Mouse (Mus musculus) neural tube, embryonic 11.5 days (tissue): ENCODE measurements around the gene Shd. TPM values are rescaled to one million over a fixed set of nuclear protein-coding genes. Genes with fewer than 3 reads are reported as not detected.

ENCODE experiments used
- ATAC-seq: fragments of 200-750 bp; cut with Nextera tagmentation; 2 replicates; pipeline ENCODE4 v1.8.0; 2017; ENCODE audit warnings: moderate number of reproducible peaks, mild to moderate bottlenecking, moderate TSS enrichment, moderate library complexity; ENCODE audit not compliant: insufficient read depth, low FRiP score, low TSS enrichment
- DNase-seq: peaks from one replicate; pipeline ENCODE4 v3.0.0-alpha.2; 2015; ENCODE audit warnings: low spot score
- H3K27ac ChIP-seq: fragments of 300-500 bp; sonication (generic); 2 replicates; pipeline ENCODE4 v1.5.1; 2014; ENCODE audit warnings: low read depth, mild to moderate bottlenecking, low read length
- H3K27me3 ChIP-seq: fragments of 300-500 bp; sonication (generic); 2 replicates; pipeline ENCODE4 v1.6.1; 2014; ENCODE audit warnings: mild to moderate bottlenecking, low read length, mixed read lengths; ENCODE audit not compliant: control insufficient read depth, insufficient read depth
- H3K36me3 ChIP-seq: fragments of 300-500 bp; sonication (generic); 2 replicates; pipeline ENCODE4 v1.6.1; 2014; ENCODE audit warnings: mild to moderate bottlenecking, low read length, moderate library complexity, mixed read lengths; ENCODE audit not compliant: control insufficient read depth, insufficient read depth
- H3K4me1 ChIP-seq: fragments of 300-500 bp; sonication (generic); 2 replicates; pipeline ENCODE4 v1.6.1; 2014; ENCODE audit warnings: low read length, mixed read lengths; ENCODE audit not compliant: control insufficient read depth, insufficient read depth
- H3K4me2 ChIP-seq: fragments of 300-500 bp; sonication (generic); 2 replicates; pipeline ENCODE4 v1.6.1; 2014; ENCODE audit warnings: low read depth, mild to moderate bottlenecking, moderate library complexity
- H3K4me3 ChIP-seq: fragments of 300-500 bp; sonication (generic); 2 replicates; pipeline ENCODE4 v1.5.1; 2014; ENCODE audit warnings: low read depth, low read length
- H3K9ac ChIP-seq: fragments of 300-500 bp; sonication (generic); 2 replicates; pipeline ENCODE4 v1.6.1; 2014; ENCODE audit warnings: mild to moderate bottlenecking, low read length
- H3K9me3 ChIP-seq: fragments of 300-500 bp; sonication (generic); 2 replicates; pipeline ENCODE4 v1.6.1; 2016; ENCODE audit warnings: low read length; ENCODE audit not compliant: control insufficient read depth
- WGBS: fragments of 180-500 bp; shearing (Covaris S2); extraction: QIAGEN DNeasy Blood & Tissue Kit; methylation state at CpG from one replicate; pipeline ENCODE4 v1.1.7; 2014; 5-methylcytosine and 5-hydroxymethylcytosine counted together
- polyA plus RNA-seq: library from polyadenylated mRNA; unstranded; fragments of >200 nt; fragmentation: Nextera tagmentation; extraction: Ambion mirVana; gene quantifications from 2 replicates; pipeline ENCODE4 v1.2.1, GENCODE M21; 2014

Gene Shd
- polyA plus RNA-seq, 1 experiment from 2014 or later, result 95.3 TPM

GRCm38 (mm10) chr17:55949400-55949799 lies 20.9 kb upstream of the Shd start, which contains the start of gene Zfp119b:
Gene Zfp119b (minus strand): TSS chr17:55949500.
- no peaks in the 10 kb centered on the region for H3K9me3 ChIP-seq
- no peak for ATAC-seq
- H3K9ac ChIP-seq, result no peak within 1 kb of the TSS
- WGBS, result 90% methylated on average over 2 of the region's 2 CpGs
- no peak within 1 kb of the TSS for H3K27ac ChIP-seq
- H3K4me1 ChIP-seq, result peaks cover 3% of the 10 kb centered on the region; the same call in 1 of the 2 replicates
- H3K27me3 ChIP-seq, result no peaks in the 10 kb centered on the region
- H3K36me3 ChIP-seq, result no peaks in the 10 kb centered on the region
- no peak for DNase-seq
- H3K4me3 ChIP-seq, result no peak within 1 kb of the TSS
- H3K4me2 ChIP-seq, result no peak within 1 kb of the TSS

GRCm38 (mm10) chr17:55950601-55951000 lies 19.7 kb upstream of the Shd start:
- ATAC-seq, result no peak
- H3K27me3 ChIP-seq, result no peaks in the 10 kb centered on the region
- H3K4me3 ChIP-seq, result no peak overlapping the region
- no peak overlapping the region for H3K27ac ChIP-seq
- no peak overlapping the region for H3K4me2 ChIP-seq
- 70% methylated on average over 9 of the region's 9 CpGs for WGBS
- H3K4me1 ChIP-seq, result peaks cover 2% of the 10 kb centered on the region; the same call in 1 of the 2 replicates
- no peaks in the 10 kb centered on the region for H3K9me3 ChIP-seq
- no peaks in the 10 kb centered on the region for H3K36me3 ChIP-seq
- no peak overlapping the region for H3K9ac ChIP-seq
- no peak for DNase-seq

DNA sequence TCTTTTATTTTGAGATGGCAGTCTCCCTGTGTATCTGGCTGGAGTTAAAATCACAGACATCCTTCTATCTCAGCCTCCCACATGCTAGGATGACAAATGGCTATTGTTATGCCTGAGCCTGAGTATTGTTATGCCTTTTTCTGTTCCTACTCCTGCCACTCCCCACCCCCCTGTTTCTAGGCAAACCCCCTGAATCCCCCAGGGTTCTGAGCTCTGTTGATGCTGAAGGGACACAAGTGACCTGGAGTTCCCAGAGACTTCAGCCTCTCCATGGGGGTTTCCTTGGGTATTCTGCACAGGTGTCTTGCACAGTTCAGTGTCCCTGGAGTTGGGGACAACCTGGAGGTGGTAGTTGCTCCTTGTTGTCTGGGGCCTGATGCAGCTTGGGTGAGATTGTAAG lies 18.2 kb upstream of the Shd start:
- H3K27ac ChIP-seq, result no peak overlapping the region
- H3K36me3 ChIP-seq, result no peaks in the 10 kb centered on the region
- no peak overlapping the region for H3K4me2 ChIP-seq
- no peak for DNase-seq
- no peak overlapping the region for H3K4me3 ChIP-seq
- no peaks in the 10 kb centered on the region for H3K9me3 ChIP-seq
- H3K4me1 ChIP-seq, result no peaks in the 10 kb centered on the region
- no peak for ATAC-seq
- H3K9ac ChIP-seq, result no peak overlapping the region
- no peaks in the 10 kb centered on the region for H3K27me3 ChIP-seq

- no peak within 1 kb of the TSS for H3K4me3 ChIP-seq
- DNase-seq (no peak), ATAC-seq (no peak)
- no peak within 1 kb of the TSS for H3K4me2 ChIP-seq
- no peaks in the 10 kb centered on the region for H3K36me3 ChIP-seq
- no peaks in the 10 kb centered on the region for H3K27me3 ChIP-seq
- H3K27ac ChIP-seq, result no peak within 1 kb of the TSS
- no peaks in the 10 kb centered on the region for H3K4me1 ChIP-seq
- WGBS, result 78% methylated on average over 6 of the region's 6 CpGs
- H3K9ac ChIP-seq, result no peak within 1 kb of the TSS
- no peaks in the 10 kb centered on the region for H3K9me3 ChIP-seq
Observed at GRCm38 (mm10) chr17:55952447-55953027, 17.7 kb upstream of the Shd start, which contains the start of gene Ebi3. Gene Ebi3 (plus strand): TSS chr17:55952640.

DNA sequence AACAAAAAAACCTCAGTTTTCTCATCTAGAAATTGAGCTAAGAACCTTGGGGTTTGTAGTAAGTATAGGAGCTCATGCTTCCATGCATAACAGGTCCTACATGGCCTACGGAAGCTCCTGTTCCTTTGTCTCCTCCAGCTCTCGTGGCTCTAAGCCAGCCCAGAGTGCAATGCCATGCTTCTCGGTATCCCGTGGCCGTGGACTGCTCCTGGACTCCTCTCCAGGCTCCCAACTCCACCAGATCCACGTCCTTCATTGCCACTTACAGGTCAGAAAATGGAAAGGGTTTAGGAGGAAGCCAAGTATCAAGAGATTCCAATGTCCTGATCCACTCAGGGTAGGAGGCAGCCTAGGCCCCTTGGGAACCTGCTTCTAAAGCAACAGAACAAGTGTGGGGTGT lies 16.5 kb upstream of the Shd start:
- no peak for DNase-seq
- ATAC-seq, result no peak
- no peak overlapping the region for H3K4me3 ChIP-seq

GRCm38 (mm10) chr17:55954229-55954628 lies 16.0 kb upstream of the Shd start:
- no peaks in the 10 kb centered on the region for H3K36me3 ChIP-seq
- no peaks in the 10 kb centered on the region for H3K27me3 ChIP-seq
- no peak overlapping the region for H3K9ac ChIP-seq
- DNase-seq (no peak), ATAC-seq (no peak)
- H3K9me3 ChIP-seq, result no peaks in the 10 kb centered on the region
- no peaks in the 10 kb centered on the region for H3K4me1 ChIP-seq
- H3K27ac ChIP-seq, result no peak overlapping the region
- no peak overlapping the region for H3K4me2 ChIP-seq
- whole genome bisulfite sequencing, result 35% methylated on average over 16 of the region's 16 CpGs
- no peak overlapping the region for H3K4me3 ChIP-seq

More for the DNA sequence above, 16.5 kb upstream of the Shd start:
- no peak overlapping the region for H3K27ac ChIP-seq
- no peaks in the 10 kb centered on the region for H3K36me3 ChIP-seq
- H3K27me3 ChIP-seq, result no peaks in the 10 kb centered on the region
- no peak overlapping the region for H3K9ac ChIP-seq
- no peaks in the 10 kb centered on the region for H3K9me3 ChIP-seq
- no peaks in the 10 kb centered on the region for H3K4me1 ChIP-seq
- WGBS, result 84% methylated on average over 6 of the region's 6 CpGs
- H3K4me2 ChIP-seq, result no peak overlapping the region

GRCm38 (mm10) chr17:55956129-55956528 lies 14.1 kb upstream of the Shd start:
- ATAC-seq, result 0 out of 2 replicates have a peak, but pooled peaks have one; percentile 6
- Histone ChIP-seq H3K4me2 (peak overlapping the region; percentile 60), H3K27me3 (no peaks in the 10 kb centered on the region), H3K9ac (peak overlapping the region; percentile 38), H3K27ac (no peak overlapping the region), H3K9me3 (no peaks in the 10 kb centered on the region), H3K4me3 (peak overlapping the region; percentile 32), H3K4me1 (peaks cover 3% of the 10 kb centered on the region; the same call in 1 of the 2 replicates), H3K36me3 (no peaks in the 10 kb centered on the region)
- 2% methylated on average over 26 of the region's 26 CpGs for WGBS
- peak; percentile 75 for DNase-seq

GRCm38 (mm10) chr17:55956591-55956990 lies 13.7 kb upstream of the Shd start:
- H3K9me3 ChIP-seq, result no peaks in the 10 kb centered on the region
- WGBS, result 34% methylated on average over 6 of the region's 6 CpGs
- no peaks in the 10 kb centered on the region; the same call in 1 of the 2 replicates for H3K36me3 ChIP-seq
- peak overlapping the region; percentile 38; the same call in 1 of the 2 replicates for H3K9ac ChIP-seq
- H3K4me1 ChIP-seq, result peaks cover 3% of the 10 kb centered on the region; the same call in 1 of the 2 replicates
- H3K4me3 ChIP-seq, result peak overlapping the region; percentile 32
- no peak for DNase-seq
- H3K27me3 ChIP-seq, result no peaks in the 10 kb centered on the region
- no peak overlapping the region for H3K27ac ChIP-seq
- ATAC-seq, result no peak
- H3K4me2 ChIP-seq, result peak overlapping the region; percentile 60

- ATAC-seq, result peak; percentile 38; the same call in 1 of the 2 replicates
- no peak overlapping the region for H3K27ac ChIP-seq
Observed at GRCm38 (mm10) chr17:55957168-55957567, 13.1 kb upstream of the Shd start.

More at GRCm38 (mm10) chr17:55957168-55957567, 13.1 kb upstream of the Shd start:
- H3K9ac ChIP-seq, result no peak overlapping the region
- no peak overlapping the region for H3K4me3 ChIP-seq
- peaks cover 3% of the 10 kb centered on the region; the same call in 1 of the 2 replicates for H3K4me1 ChIP-seq
- no peaks in the 10 kb centered on the region for H3K9me3 ChIP-seq
- H3K4me2 ChIP-seq, result no peak overlapping the region
- WGBS, result 14% methylated on average over 9 of the region's 9 CpGs
- peak; percentile 81 for DNase-seq
- H3K36me3 ChIP-seq, result no peaks in the 10 kb centered on the region; the same call in 1 of the 2 replicates
- H3K27me3 ChIP-seq, result no peaks in the 10 kb centered on the region
